Mouse (Mus musculus) stomach, postnatal 0 days (tissue): ENCODE measurements around the gene Pitpnm1.

Source experiments
- CTCF ChIP-seq: IDR thresholded peaks from 2 replicates; pipeline ENCODE4 v1.5.1; 2016; ENCODE audit warnings: antibody characterized with exemption, low read depth, mild to moderate bottlenecking, moderate library complexity
- EP300 ChIP-seq: optimal IDR thresholded peaks from 2 replicates; pipeline ENCODE3; 2016; ENCODE audit warnings: antibody characterized with exemption

GRCm38 (mm10) chr19:4115144-4115543, 15.3 kb downstream of the Pitpnm1 start:
- TF ChIP-seq CTCF: no peak
- no peak for TF ChIP-seq EP300
